Mouse (Mus musculus) 3T3-L1 (cell line): Measurements from ENCODE around the gene Pigo.
A peak's percentile ranks its signal among the peaks of the same experiment; 100 is the strongest.

Experiments used
- DNase-seq: peaks from one replicate; pipeline ENCODE4 v3.0.0-alpha.2; 2015; ENCODE audit warnings: low read depth, low spot score

Pigo gene

GRCm38 (mm10) chr4:43037860-43038566 is 12.4 kb upstream of the Pigo start:
- DNase-seq: no peak

DNA sequence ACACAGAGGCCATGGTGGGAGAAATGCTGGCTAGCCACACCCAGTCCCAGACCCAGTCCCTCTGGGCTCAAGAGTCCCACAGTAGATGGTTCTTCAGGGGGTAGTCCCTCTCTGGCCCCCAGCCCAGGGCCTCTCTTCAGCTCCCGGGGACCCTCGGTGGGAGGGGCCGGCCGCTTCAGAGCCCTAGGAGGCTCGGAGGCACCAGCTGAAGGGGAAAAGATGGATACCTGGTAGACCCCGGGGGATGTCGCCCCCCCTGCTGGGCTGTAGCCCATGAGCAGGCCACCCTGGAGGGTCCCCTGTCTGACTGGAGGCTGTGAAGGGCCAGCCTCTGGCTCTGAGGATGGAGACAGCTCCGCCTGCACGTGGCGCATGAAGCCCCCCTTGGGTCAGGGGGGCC is 10.7 kb upstream of the Pigo start:
- no peak for DNase-seq

DNA sequence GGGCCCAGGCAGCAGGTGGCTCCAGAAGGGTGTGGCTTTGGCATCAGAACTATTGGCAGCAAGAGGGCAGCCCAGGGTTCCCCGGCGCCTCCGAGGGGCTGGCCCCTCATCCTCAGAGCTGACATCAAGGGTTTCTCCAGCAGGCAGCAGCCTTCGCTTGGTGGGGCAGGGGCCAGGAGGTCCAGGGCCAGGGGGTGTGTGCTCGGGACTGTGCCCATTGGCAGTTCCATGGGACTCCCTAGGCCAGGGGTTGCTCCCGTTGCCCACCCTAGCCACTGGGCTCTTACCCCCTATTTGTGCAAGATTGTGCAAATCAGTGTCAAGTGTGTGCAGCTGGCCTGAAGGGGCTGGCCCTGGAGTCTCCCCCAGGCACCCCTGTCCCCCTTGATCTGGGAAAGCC is 10.2 kb upstream of the Pigo start:
- no peak for DNase-seq

DNA sequence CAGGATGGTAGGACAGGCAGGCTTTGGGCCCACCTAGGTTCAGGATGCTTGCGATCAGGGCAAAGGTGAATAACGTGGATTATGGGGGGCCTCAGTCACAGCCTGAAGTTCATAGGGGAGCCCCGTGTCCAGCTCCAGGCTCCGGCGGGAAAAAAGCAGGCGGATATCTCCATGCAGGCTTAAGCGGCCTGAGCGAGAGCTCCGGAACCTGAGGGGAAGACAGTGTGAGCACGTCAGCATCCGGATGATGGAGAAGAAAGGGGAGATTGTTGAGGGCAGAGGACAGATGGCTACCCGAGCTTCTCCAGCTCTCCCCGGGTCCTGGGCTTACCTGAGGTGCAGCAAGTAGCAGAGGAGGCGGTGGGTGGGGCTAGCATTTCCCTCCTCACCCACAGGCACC is 7.9 kb upstream of the Pigo start:
- no peak for DNase-seq

DNA sequence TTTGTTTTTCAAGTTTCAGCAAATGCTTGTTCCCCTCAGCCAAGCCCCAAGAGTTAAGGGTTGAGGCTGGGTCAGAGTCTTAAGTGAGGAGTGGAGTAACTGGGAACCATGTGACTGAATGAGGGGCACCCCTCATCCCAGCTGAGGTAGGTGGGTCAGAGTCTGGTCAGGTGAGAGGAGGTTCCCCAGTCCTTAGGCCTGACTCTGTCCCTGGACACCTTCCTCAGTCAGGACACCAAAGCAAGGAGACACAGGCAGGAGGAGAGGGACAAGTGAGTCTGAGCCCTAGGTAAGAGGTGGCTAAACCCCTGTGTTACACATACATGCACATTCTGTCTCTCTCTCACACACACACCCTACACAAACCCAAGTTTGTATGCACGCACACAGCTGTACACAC is 6.9 kb upstream of the Pigo start:
- no peak for DNase-seq

GRCm38 (mm10) chr4:43031237-43031995 is 5.8 kb upstream of the Pigo start, which contains the start of gene Stoml2:
Gene Stoml2 (minus strand): TSS chr4:43031710.
- DNase-seq: peak; percentile 96

GRCm38 (mm10) chr4:43030780-43031230 is 5.2 kb upstream of the Pigo start:
- DNase-seq: peak; percentile 44

GRCm38 (mm10) chr4:43030352-43030751 is 4.7 kb upstream of the Pigo start:
- DNase-seq: no peak

GRCm38 (mm10) chr4:43029749-43030148 is 4.1 kb upstream of the Pigo start:
- DNase-seq: no peak

DNA sequence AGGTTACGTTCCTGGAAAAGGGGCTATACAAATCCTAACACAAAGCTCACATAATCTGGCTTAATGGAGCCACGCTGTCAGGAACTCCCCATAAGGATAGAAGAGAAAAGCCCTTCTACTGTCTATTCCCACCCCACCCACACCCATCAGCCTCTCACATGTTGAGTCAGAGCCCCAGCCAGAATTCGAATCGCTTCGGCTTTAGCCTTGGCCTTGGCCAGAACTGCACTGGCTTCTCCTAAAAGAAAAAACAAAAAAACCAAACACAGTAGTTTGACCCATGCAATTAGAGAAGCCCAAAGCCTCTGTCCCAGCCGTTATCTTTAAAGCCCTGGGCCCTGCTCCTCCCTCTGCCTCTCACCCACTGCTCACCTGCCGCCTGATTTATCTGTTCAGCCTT is 3.5 kb upstream of the Pigo start:
- DNase-seq: no peak

DNA sequence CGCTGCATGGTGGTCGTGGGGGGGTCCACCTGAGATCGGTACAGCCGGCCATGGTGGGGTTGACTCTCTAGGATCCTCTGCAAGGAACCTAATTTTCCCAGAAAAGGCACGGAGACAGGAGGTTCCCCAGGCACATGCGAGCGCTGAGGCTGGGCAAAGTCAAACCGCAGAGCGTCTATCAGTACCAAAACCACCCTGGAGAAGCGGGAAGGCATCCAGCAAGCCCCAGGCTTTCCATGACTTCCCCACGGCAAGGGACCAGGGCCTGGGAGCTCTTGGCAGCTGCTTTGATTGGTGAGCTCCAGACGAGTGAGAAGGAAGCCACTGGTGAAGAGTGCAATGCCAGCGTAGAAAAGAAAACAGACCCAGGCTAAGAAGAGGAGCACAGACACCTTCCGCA is 946 bp downstream of the Pigo start:
- no peak for DNase-seq

DNA sequence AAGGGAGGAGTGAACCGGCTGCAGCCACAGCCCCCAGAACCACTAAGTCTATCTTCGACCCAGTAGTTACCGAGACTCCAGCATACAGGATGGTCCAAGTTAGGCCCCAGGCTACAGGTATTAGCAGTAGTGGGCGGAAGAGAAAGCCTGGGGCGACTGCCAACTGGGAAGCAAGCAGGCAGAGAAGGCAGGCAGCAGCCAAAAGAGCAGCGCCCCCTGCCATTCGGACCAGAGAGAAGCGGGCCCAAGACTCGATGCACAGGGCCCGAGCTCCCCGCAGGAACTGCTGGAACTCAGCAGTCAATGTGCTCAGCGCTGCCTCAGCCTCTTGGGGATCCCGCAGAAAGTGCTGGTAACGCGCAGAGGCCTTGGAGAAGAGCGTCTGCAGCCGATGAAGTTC is 4.3 kb downstream of the Pigo start:
- peak; percentile 22 for DNase-seq

GRCm38 (mm10) chr4:43020876-43021275 is 4.7 kb downstream of the Pigo start:
- DNase-seq: no peak

- no peak for DNase-seq
These were observed 5.8 kb downstream of the Pigo start for GRCm38 (mm10) chr4:43019641-43020465.

- DNase-seq: no peak
These were observed 6.4 kb downstream of the Pigo start for GRCm38 (mm10) chr4:43019176-43019575.

DNA sequence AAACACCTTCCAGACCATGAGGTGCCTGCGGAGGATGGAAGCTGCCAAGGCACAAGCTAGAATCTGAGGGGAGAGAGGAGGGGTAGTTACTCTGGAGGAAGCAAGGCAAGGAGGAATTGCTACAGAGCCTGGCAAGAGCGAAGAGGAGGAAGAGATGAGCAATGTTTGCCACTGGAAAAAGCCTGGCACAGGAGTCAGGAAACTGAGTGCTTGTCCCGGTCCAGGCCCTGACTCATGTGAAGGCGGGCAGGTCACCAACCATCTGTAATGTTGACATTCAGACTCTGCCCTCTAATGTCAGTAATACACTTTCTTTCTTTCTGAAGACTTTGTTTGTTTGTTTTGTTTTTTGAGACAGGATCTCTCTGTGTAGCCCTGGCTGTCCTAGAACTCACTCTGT is 7.5 kb downstream of the Pigo start:
- peak; percentile 50 for DNase-seq

- no peak for DNase-seq
These were observed 13.5 kb downstream of the Pigo start for GRCm38 (mm10) chr4:43012091-43012490.

- DNase-seq: peak; percentile 80
These were observed 15.2 kb downstream of the Pigo start, which contains the start of gene Fancg for GRCm38 (mm10) chr4:43010161-43011038. Gene Fancg (minus strand): TSS chr4:43010506.

DNA sequence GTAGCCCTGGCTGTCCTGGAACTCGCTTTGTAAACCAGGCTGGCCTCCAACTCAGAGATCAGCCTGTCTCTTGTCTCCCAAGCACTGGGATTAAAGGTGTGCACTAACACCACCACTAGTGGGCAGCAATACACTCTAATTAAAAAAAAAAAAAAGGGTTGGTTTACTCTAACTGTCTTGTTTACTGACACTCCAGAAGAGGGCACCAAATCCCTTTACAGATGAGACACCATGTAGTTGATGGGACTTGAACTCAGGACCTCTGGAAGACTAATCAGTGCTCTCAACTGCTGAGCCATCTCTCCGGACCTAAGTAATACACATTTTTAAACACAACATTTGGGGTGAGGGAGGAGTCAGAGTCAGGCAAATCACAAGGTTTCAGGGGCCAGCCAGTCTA is 19.9 kb downstream of the Pigo start:
- peak; percentile 86 for DNase-seq

- no peak for DNase-seq
These were observed 20.7 kb downstream of the Pigo start for GRCm38 (mm10) chr4:43004951-43005350.
